In genomic region chr17:10508088-10508487, GRCm38 (mm10) we compare ENCODE assay signal across 19 mouse cellular contexts.
A peak's percentile ranks its signal among the peaks of the same experiment; 100 is the strongest.
DNase-seq lines count a peak whose midpoint lies in the region; ATAC-seq and TF ChIP-seq lines count a peak whose summit lies in the region.
"Had no signal": no experiment of that assay in that cellular context is flagged by ENCODE, and none has a peak within 500 bp of the region (broad histone marks: within the 10 kb centered on the region; RNA-seq: fewer than 3 reads in every experiment).

No protein-coding gene starts in this region.

- WGBS in cerebellum, adult 2 months, result 82% methylated on average over 2 of the region's 2 CpGs
- WGBS in forebrain, embryonic 14.5 days, result 40% methylated on average over 2 of the region's 2 CpGs
- WGBS in midbrain, postnatal 0 days, result 64% methylated on average over 2 of the region's 2 CpGs

- H3K4me2 ChIP-seq in forebrain, embryonic 14.5 days (ENCODE audit: low read length), result peak overlapping the region; percentile 30
- no peak overlapping the region for H3K4me2 ChIP-seq in midbrain, postnatal 0 days (ENCODE audit: low read depth, low read length, poor library complexity, severe bottlenecking)
- H3K4me2 ChIP-seq: liver, embryonic 13.5 days; lung, embryonic 14.5 days; midbrain, embryonic 12.5 days had no signal

- H3K36me3 ChIP-seq in forebrain, embryonic 14.5 days (ENCODE audit: control insufficient read depth, insufficient read depth, low read length), result no peaks in the 10 kb centered on the region
- no peaks in the 10 kb centered on the region for H3K36me3 ChIP-seq in midbrain, postnatal 0 days (ENCODE audit: insufficient read depth, low read length)
- H3K36me3 ChIP-seq: heart, embryonic 10.5 days; liver, embryonic 13.5 days; midbrain, embryonic 12.5 days had no signal

- H3K27me3 ChIP-seq in cerebellum, adult 2 months (ENCODE audit: control insufficient read depth, insufficient read depth, low read length), result no peaks in the 10 kb centered on the region
- no peaks in the 10 kb centered on the region for H3K27me3 ChIP-seq in forebrain, embryonic 14.5 days (replicated peaks; ENCODE audit: control insufficient read depth, insufficient read depth, low read length)
- H3K27me3 ChIP-seq in midbrain, postnatal 0 days (ENCODE audit: insufficient read depth, low read length), result no peaks in the 10 kb centered on the region
- H3K27me3 ChIP-seq: liver, embryonic 13.5 days had no signal

- no peak for TF ChIP-seq CTCF in cerebellum, adult 2 months (IDR thresholded peaks at IDR 0.05; ENCODE audit: borderline replicate concordance, insufficient read depth, low read depth, low read length)
- no peak for TF ChIP-seq CTCF in layer of hippocampus, adult 2 months (conservative IDR thresholded peaks at IDR 0.05)
- no peak for TF ChIP-seq CTCF in midbrain, postnatal 0 days (IDR thresholded peaks at IDR 0.05)

- peak; percentile 19; the same call in 1 of the 2 replicates for ATAC-seq in forebrain, embryonic 14.5 days
- ATAC-seq in midbrain, postnatal 0 days (ENCODE audit: low FRiP score), result no peak
- no peak for ATAC-seq in inflammation-experienced regulatory T-cells, adult 6 months

- no peak for DNase-seq in cerebellum, adult 2 months
- DNase-seq in cerebellum, postnatal 14 days, result no peak
- no peak for DNase-seq in layer of hippocampus, adult 2 months (ENCODE audit: low spot score in 2 of 2)
- DNase-seq in layer of hippocampus, adult 18-20 months (ENCODE audit: low spot score in 2 of 2), result no peak
- DNase-seq in forebrain, embryonic 14.5 days (ENCODE audit: low spot score), result no peak
- no peak for DNase-seq in midbrain, postnatal 0 days (ENCODE audit: low spot score)
- DNase-seq in adipocyte (ENCODE audit: low spot score), result no peak
- DNase-seq: adrenal gland, postnatal 10 days; embryo, embryonic 11 days; kidney, adult 2 months; kidney, postnatal 25 days; liver, embryonic 13.5 days; lung, embryonic 14.5 days; spleen, adult 18-20 months; thymus, postnatal 25 days had no signal

- peak overlapping the region; percentile 46; the same call in 1 of the 2 replicates for H3K27ac ChIP-seq in cerebellum, adult 2 months (ENCODE audit: insufficient read depth, low read length)
- peak overlapping the region; percentile 92 for H3K27ac ChIP-seq in layer of hippocampus, adult 2 months
- no peak overlapping the region for H3K27ac ChIP-seq in forebrain, embryonic 14.5 days (ENCODE audit: low read depth, low read length)
- peak overlapping the region; percentile 51; the same call in 1 of the 2 replicates for H3K27ac ChIP-seq in midbrain, postnatal 0 days (ENCODE audit: low read depth, low read length)
- H3K27ac ChIP-seq: heart, embryonic 10.5 days; liver, embryonic 13.5 days; macrophage; midbrain, embryonic 12.5 days had no signal

- no peak for TF ChIP-seq POLR2A in cerebellum, adult 2 months (IDR thresholded peaks at IDR 0.05; ENCODE audit: borderline replicate concordance, insufficient read depth, low read length)

- H3K4me1 ChIP-seq in cerebellum, adult 2 months (ENCODE audit: control insufficient read depth, insufficient read depth, low read length), result no peaks in the 10 kb centered on the region; the same call in 1 of the 2 replicates
- peaks cover 14% of the 10 kb centered on the region for H3K4me1 ChIP-seq in forebrain, embryonic 14.5 days (ENCODE audit: control insufficient read depth, insufficient read depth, low read length)
- H3K4me1 ChIP-seq in midbrain, postnatal 0 days (ENCODE audit: insufficient read depth, low read length), result no peaks in the 10 kb centered on the region
- H3K4me1 ChIP-seq: liver, embryonic 13.5 days had no signal

- H3K9ac ChIP-seq in forebrain, embryonic 14.5 days (ENCODE audit: low read length), result peak overlapping the region; percentile 35
- no peak overlapping the region for H3K9ac ChIP-seq in midbrain, postnatal 0 days (replicated peaks; ENCODE audit: low read length, poor library complexity, severe bottlenecking)
- H3K9ac ChIP-seq: liver, embryonic 13.5 days; lung, embryonic 14.5 days; midbrain, embryonic 12.5 days had no signal

- H3K4me3 ChIP-seq in cerebellum, adult 2 months (replicated peaks; ENCODE audit: insufficient read depth, low read depth, low read length), result no peak overlapping the region
- H3K4me3 ChIP-seq in layer of hippocampus, adult 2 months, result no peak overlapping the region
- no peak overlapping the region for H3K4me3 ChIP-seq in forebrain, embryonic 14.5 days (ENCODE audit: low read depth, low read length)
- H3K4me3 ChIP-seq in midbrain, postnatal 0 days (ENCODE audit: low read depth, low read length), result no peak overlapping the region
- H3K4me3 ChIP-seq: heart, embryonic 10.5 days; liver, embryonic 13.5 days; midbrain, embryonic 12.5 days had no signal

- no peaks in the 10 kb centered on the region for H3K9me3 ChIP-seq in forebrain, embryonic 14.5 days (replicated peaks; ENCODE audit: control insufficient read depth, low read length)
- no peaks in the 10 kb centered on the region for H3K9me3 ChIP-seq in midbrain, postnatal 0 days (ENCODE audit: low read length)
- H3K9me3 ChIP-seq: heart, embryonic 10.5 days; liver, embryonic 13.5 days; midbrain, embryonic 12.5 days had no signal
